15 mouse cellular contexts compared by ENCODE assay signal in genomic region chr2:173056303-173056881, GRCm38 (mm10). TPM values are rescaled to one million over a fixed set of nuclear protein-coding genes. Genes with fewer than 3 reads are reported as not detected.
DNase-seq lines count a peak whose midpoint lies in the region; ATAC-seq and TF ChIP-seq lines count a peak whose summit lies in the region.
"Had no signal": no experiment of that assay in that cellular context is flagged by ENCODE, and none has a peak within 500 bp of the region (broad histone marks: within the 10 kb centered on the region; RNA-seq: fewer than 3 reads in every experiment).

No protein-coding gene starts in this region.

- intact Hi-C loops in heart, postnatal 36 days (cut with DNase I), result no loop called here
- intact Hi-C loops in gastrocnemius, postnatal 36 days (cut with DNase I), result no loop called here

- 72% methylated on average over 10 of the region's 10 CpGs for WGBS in heart, embryonic 10.5 days
- WGBS in spleen, adult 2 months, result 28% methylated on average over 10 of the region's 10 CpGs

- peak overlapping the region; percentile 52; the same call in 1 of the 2 replicates for H3K27ac ChIP-seq in heart, embryonic 10.5 days
- 0 out of 2 replicates have a peak overlapping the region, but pooled peaks have one; percentile 7 for H3K27ac ChIP-seq in spleen, adult 2 months (ENCODE audit: insufficient read depth, low read length)
- H3K27ac ChIP-seq: forebrain, embryonic 12.5 days; heart, adult 2 months; layer of hippocampus, adult 2 months; limb, embryonic 12.5 days had no signal

- H3K27me3 ChIP-seq in heart, embryonic 10.5 days (ENCODE audit: insufficient read depth, poor library complexity, severe bottlenecking), result no peaks in the 10 kb centered on the region
- no peaks in the 10 kb centered on the region for H3K27me3 ChIP-seq in spleen, adult 2 months (ENCODE audit: control insufficient read depth, insufficient read depth, low read length)
- H3K27me3 ChIP-seq: forebrain, embryonic 12.5 days; limb, embryonic 12.5 days had no signal

- DNase-seq in heart, embryonic 10.5 days (ENCODE audit: low spot score), result no peak
- DNase-seq in heart, postnatal 36 days, result no peak
- DNase-seq in spleen, adult 2 months (ENCODE audit: low read depth in 1 of 2, low spot score in 2 of 2), result peak in 1 of 2 experiments; percentile 12
- DNase-seq in spleen, postnatal 36 days (ENCODE audit: low spot score in 2 of 2), result no peak
- peak; percentile 34 to 54 for DNase-seq in thymus, postnatal 36 days
- no peak for DNase-seq in gastrocnemius, postnatal 36 days
- DNase-seq in adrenal gland, postnatal 25 days, result no peak
- DNase-seq: cerebellum, adult 9-11 months; embryo, embryonic 11 days; heart, adult 2 months had no signal

- no peaks in the 10 kb centered on the region for H3K9me3 ChIP-seq in heart, embryonic 10.5 days
- H3K9me3 ChIP-seq: forebrain, embryonic 12.5 days; G1E; limb, embryonic 12.5 days had no signal

- H3K4me3 ChIP-seq in heart, embryonic 10.5 days, result no peak overlapping the region
- no peak overlapping the region for H3K4me3 ChIP-seq in spleen, adult 2 months (ENCODE audit: extremely low read depth, insufficient read depth, insufficient read length)
- H3K4me3 ChIP-seq: forebrain, embryonic 12.5 days; heart, adult 2 months; layer of hippocampus, adult 2 months; limb, embryonic 12.5 days had no signal

- ATAC-seq in granulocyte monocyte progenitor cell, adult 5-6 weeks (replicated peaks; ENCODE audit: poor library complexity, severe bottlenecking), result 0 out of 2 replicates have a peak, but pooled peaks have one; percentile 7

- no peak for TF ChIP-seq CTCF in spleen, adult 2 months (IDR thresholded peaks at IDR 0.05; ENCODE audit: extremely low read depth, insufficient read depth, insufficient read length, insufficient replicate concordance)

- H3K36me3 ChIP-seq in heart, embryonic 10.5 days, result no peaks in the 10 kb centered on the region
- no peaks in the 10 kb centered on the region for H3K36me3 ChIP-seq in spleen, adult 2 months (ENCODE audit: control insufficient read depth, insufficient read depth, low read length)
- H3K36me3 ChIP-seq: forebrain, embryonic 12.5 days; limb, embryonic 12.5 days had no signal

- peaks cover 77% of the 10 kb centered on the region for H3K4me1 ChIP-seq in heart, embryonic 10.5 days
- H3K4me1 ChIP-seq in spleen, adult 2 months (ENCODE audit: control insufficient read depth, insufficient read depth, insufficient read length), result peaks cover 58% of the 10 kb centered on the region
- H3K4me1 ChIP-seq: limb, embryonic 12.5 days had no signal

- no peak for TF ChIP-seq POLR2A in spleen, adult 2 months (IDR thresholded peaks at IDR 0.05; ENCODE audit: low read depth, low read length)

RNA-seq across cellular contexts. Expression of gene Rbm38, which starts 36.1 kb away (rescaled TPM):
- 156 and 188 TPM in 2 replicates for polyA plus RNA-seq in heart, embryonic 10.5 days (2016; fragmentation: Nextera tagmentation; extraction: Ambion mirVana)
- total RNA-seq in heart, postnatal 36 days (2021), result 100 to 1,000 TPM; 159 to 209 TPM
- polyA plus RNA-seq in spleen, adult 2 months (2012; rRNA removed), result 663 and 724 TPM in 2 replicates
- total RNA-seq in granulocyte monocyte progenitor cell, adult 5-6 weeks (2014; fragmentation: Nextera tagmentation), result 127 and 197 TPM in 2 replicates
- 38.8 and 60.4 TPM in 2 replicates for total RNA-seq in granulocyte monocyte progenitor cell, adult 5-6 weeks (2017)
- total RNA-seq in gastrocnemius, postnatal 36 days (2021), result 100 to 1,000 TPM; 180 to 220 TPM
- total RNA-seq in adrenal gland, postnatal 25 days (2021), result 24.7 and 29.3 TPM in 2 replicates

RNA-seq across cellular contexts. Expression of gene Rae1, which starts 56.5 kb away (rescaled TPM):
- 139 and 162 TPM in 2 replicates for polyA plus RNA-seq in heart, embryonic 10.5 days (2016; fragmentation: Nextera tagmentation; extraction: Ambion mirVana)
- 10 to 100 TPM; 24.0 to 24.7 TPM for total RNA-seq in heart, postnatal 36 days (2021)
- 48.3 and 51.5 TPM in 2 replicates for polyA plus RNA-seq in spleen, adult 2 months (2012; rRNA removed)
- 95.2 and 147 TPM in 2 replicates for total RNA-seq in granulocyte monocyte progenitor cell, adult 5-6 weeks (2014; fragmentation: Nextera tagmentation)
- total RNA-seq in granulocyte monocyte progenitor cell, adult 5-6 weeks (2017), result 71.2 and 75.6 TPM in 2 replicates
- 10 to 100 TPM; 11.4 to 12.8 TPM for total RNA-seq in gastrocnemius, postnatal 36 days (2021)
- 65.9 and 80.5 TPM in 2 replicates for total RNA-seq in adrenal gland, postnatal 25 days (2021)

Comparison
In these comparisons a context has a peak if more than half of its experiments do, and no peak if none do; other contexts are left out.
1. DNase-seq: peak in thymus, postnatal 36 days (2 of 2); none in heart, embryonic 10.5 days (single experiment), heart, postnatal 36 days (0 of 2), spleen, postnatal 36 days (0 of 2), gastrocnemius, postnatal 36 days (0 of 2) and adrenal gland, postnatal 25 days (single experiment).